Mouse (Mus musculus) brown adipose tissue, adult 24 weeks (tissue): ENCODE data around the gene Sbf2. TPM values are rescaled to one million over a fixed set of nuclear protein-coding genes. Genes with fewer than 3 reads are reported as not detected.
"Not testable (repeated sequence)": the region's sequence is repeated elsewhere in the genome, so short reads cannot be mapped to it uniquely, and the experiment has no call there.

ENCODE experiments used
- H3K27ac ChIP-seq: fragments of 200-500 bp; replicated peaks from 2 replicates; pipeline ENCODE4 v1.5.1; 2012; ENCODE audit warnings: low read depth, mild to moderate bottlenecking, low read length
- H3K4me1 ChIP-seq: fragments of 200-500 bp; 2 replicates; pipeline ENCODE4 v1.6.1; 2012; ENCODE audit warnings: low read length, mixed read lengths; ENCODE audit not compliant: control insufficient read depth, insufficient read depth, insufficient read length
- H3K4me3 ChIP-seq: fragments of 200-500 bp; 2 replicates; pipeline ENCODE4 v1.5.1; 2012; ENCODE audit warnings: low read depth, mild to moderate bottlenecking, low read length, moderate library complexity; ENCODE audit not compliant: insufficient read depth
- polyA plus RNA-seq: library from polyadenylated mRNA; stranded (reverse); fragments of >200 nt; gene quantifications from 2 replicates; pipeline ENCODE4 v1.2.4, GENCODE M21; 2012; ENCODE audit not compliant: missing spikeins, insufficient read depth, insufficient read length

The Sbf2 gene
- polyA plus RNA-seq, 1 experiment, result 16.6 TPM

DNA sequence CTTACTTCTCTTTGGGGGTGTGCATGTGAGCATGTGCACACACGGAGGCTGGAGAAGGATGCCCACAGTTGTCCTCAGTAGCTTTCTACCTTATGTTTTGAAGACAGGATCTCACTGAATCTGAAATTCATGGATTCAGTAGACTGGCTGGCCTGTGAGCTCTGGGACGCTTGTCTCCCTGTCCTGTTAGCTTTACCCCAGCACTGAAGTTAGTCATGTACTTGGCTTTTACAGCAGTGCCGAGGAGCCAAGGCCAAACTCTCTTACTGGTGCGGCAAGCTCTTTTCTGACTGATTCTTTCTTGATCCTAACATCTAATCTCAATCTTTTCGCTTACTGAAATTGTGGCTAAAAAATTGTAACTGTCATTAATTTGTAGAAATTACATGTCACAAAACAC lies 151.3 kb downstream of the Sbf2 start:
- H3K4me1 ChIP-seq, result peaks cover 5% of the 10 kb centered on the region; the same call in 1 of the 2 replicates
- H3K27ac ChIP-seq, result no peak overlapping the region
- H3K4me3 ChIP-seq, result no peak overlapping the region

DNA sequence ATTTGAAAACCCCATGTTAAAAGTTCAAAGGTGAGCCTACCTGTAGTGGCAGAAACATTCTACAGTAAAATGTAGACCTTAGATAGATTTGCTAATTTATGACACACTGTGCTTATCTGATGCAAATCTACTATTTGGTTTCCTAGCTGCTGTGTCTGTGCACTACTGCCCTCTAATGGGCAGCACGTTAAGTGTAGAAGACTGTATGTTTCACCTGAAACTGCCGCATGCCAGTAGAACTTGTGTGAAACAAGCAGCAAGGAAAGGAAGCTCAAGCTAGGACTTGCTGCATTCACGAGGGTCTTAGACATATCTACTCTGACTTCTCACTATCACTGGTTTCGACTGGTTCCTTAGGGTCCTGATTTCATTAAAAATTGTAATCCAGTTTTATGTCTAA lies 182.4 kb downstream of the Sbf2 start:
- Histone ChIP-seq H3K27ac (no peak overlapping the region), H3K4me1 (no peaks in the 10 kb centered on the region), H3K4me3 (no peak overlapping the region)

DNA sequence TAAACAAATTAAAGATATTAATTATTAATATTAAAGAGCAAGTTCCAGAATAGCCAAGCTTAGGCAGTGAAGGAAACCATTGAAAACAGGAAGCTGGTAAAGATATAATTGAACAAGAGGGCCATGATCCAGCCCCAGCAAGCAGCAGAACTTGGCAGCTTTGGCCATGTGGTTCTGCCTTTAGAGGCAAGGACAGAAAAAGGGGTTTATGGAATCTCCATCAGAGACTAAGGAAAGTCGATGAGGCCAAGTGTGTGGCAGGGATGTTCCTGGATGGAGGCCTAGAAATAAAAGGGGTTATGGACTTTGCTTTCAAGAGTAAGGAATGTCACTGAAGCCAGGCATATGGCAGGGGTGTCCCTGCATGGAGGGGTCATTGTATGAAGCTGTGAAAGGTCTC lies 198.4 kb downstream of the Sbf2 start:
- no peaks in the 10 kb centered on the region for H3K4me1 ChIP-seq
- H3K4me3 ChIP-seq, result no peak overlapping the region
- no peak overlapping the region for H3K27ac ChIP-seq

DNA sequence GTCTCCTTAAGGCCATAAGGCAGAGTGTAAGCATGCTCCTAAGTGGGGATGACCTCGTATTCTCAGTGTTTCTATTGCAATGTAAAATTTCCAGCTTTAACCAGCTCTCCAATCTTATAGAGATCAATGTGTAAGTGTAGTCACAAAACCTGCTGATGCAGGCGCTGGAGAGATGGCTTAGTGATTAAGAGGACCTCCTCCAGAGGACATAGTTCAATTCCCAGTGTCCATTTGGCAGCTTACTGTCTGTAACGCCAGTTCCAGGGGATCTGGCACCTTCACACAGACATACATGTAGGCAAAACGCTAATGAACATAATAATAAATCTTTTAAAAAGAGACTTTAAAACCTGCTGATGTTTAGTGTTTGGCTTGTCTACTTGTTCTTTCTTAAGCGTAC lies 200.4 kb downstream of the Sbf2 start:
- no peaks in the 10 kb centered on the region for H3K4me1 ChIP-seq
- no peak overlapping the region for H3K4me3 ChIP-seq
- H3K27ac ChIP-seq, result no peak overlapping the region

DNA sequence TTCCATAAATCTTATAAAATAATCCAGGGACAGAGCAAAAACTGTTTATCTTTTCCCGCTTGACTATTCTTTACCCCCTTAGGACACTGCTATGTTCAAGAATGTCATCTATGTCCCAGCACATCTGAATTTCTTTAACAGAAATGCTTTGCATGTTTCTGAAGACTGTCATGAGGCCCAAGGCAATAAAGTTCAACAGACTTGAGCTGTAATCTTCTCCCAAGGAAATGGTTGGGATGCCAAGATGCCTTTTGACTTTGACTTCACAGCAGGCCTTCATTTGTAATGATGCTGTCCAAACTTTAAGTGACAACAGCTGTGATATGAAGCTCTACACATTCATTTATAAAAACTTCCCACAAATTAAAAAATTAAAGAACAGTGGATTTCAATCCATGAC lies 212.6 kb downstream of the Sbf2 start:
- Histone ChIP-seq H3K4me3 (no peak overlapping the region), H3K4me1 (no peaks in the 10 kb centered on the region), H3K27ac (no peak overlapping the region)

DNA sequence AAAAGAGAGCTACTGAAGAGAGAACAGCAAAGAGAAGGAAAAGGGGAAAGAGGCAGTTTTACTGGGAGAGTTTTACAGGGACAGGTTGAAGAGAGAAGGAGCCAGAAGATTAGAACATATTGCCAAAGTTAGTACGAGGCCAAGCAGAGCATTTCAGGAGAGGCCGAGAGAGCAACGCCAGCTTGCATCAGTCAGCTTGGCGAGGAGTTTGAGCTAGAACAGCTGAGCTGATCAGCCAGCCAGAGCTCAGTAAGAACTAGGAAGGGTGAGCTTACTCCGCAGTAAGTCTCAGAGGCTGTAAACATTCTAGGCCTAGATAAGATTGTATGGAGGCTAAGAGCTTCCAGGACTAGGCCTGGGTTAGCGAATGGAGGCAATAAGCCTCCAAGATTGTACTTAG lies 222.1 kb downstream of the Sbf2 start:
- Histone ChIP-seq H3K27ac (no peak overlapping the region), H3K4me3 (no peak overlapping the region), H3K4me1 (peaks cover 7% of the 10 kb centered on the region)

DNA sequence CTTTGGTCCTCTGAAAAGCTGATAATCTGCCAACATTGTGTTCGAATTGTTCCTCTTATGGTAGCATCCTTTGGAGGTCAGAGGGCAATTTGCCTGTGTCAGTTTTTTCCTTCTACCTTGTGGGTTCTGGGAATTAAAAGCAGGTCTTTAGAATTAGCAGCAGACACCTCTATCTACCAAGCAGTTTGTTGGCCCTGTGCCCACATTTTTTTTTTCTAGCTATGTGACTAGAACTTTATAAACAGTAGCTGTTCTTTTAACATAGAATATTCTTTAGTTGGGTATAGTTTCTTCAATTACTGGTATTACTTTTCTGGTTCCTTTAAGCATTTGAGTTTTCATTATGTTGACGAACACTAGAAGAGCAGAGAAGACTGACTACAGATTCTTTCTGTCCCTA lies 223.1 kb downstream of the Sbf2 start:
- H3K4me3 ChIP-seq, result no peak overlapping the region
- no peak overlapping the region for H3K27ac ChIP-seq
- peaks cover 7% of the 10 kb centered on the region for H3K4me1 ChIP-seq

DNA sequence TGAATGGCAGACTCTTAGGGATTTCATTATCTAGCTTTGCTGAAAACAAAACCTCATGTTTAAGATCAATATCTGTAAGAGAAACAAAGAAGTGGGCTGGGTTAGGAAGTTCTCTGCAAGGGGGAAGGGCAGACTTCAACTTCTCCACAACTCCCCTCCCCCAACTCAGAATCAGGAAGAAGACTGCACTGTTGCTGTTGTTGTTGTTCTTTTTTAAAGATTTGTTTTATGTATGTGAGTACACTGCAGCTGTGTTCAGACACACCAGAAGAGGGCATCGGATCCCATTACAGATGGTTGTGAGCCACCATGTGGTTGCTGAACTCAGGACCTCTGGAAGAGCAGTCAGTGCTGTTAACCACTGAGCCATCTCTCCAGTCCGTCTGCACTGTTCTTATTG lies 225.8 kb downstream of the Sbf2 start:
- H3K4me3 ChIP-seq, H3K4me1 ChIP-seq, H3K27ac ChIP-seq: not testable (repeated sequence)

DNA sequence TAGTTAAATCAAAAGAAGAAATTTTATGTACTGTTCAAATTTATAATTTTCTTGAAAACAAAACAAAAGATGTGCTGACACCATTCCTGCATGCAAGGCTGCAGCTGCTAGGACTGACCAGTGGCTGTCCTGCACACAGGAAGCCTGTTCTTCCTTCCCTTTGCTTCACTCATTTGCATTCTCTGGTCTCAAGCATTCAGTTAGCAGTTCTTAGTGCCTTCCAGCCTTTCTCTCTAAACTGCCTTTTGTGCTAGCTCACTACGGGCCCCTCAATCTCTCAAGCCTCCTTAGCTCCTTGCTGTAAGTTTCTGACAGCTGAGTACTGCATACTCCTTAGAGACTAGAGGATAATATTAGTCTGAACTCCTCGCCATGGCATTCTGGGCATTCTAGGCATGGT lies 227.2 kb downstream of the Sbf2 start:
- Histone ChIP-seq H3K27ac (no peak overlapping the region; the same call in 1 of the 2 replicates), H3K4me1 (peaks cover 7% of the 10 kb centered on the region), H3K4me3 (no peak overlapping the region)

DNA sequence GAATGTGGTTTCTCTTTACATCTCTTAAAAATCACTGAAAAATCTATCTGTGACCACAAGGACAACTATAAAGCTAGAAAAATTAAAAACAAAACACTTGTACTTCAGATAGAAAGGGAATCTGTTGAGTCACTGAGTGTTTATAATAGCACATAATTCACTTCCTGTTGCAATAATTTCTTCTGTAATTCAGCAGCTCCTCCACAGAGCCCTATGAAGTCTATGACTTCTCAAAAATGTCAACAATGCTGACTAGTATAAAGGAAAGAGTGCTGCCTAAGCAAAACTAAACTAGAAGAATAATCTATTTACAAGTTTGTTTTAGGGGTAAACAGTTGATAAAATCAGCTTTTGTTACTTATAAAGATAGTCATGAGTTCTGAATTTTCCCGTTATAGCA lies 229.2 kb downstream of the Sbf2 start:
- Histone ChIP-seq H3K27ac (no peak overlapping the region), H3K4me3 (no peak overlapping the region), H3K4me1 (peaks cover 7% of the 10 kb centered on the region)

DNA sequence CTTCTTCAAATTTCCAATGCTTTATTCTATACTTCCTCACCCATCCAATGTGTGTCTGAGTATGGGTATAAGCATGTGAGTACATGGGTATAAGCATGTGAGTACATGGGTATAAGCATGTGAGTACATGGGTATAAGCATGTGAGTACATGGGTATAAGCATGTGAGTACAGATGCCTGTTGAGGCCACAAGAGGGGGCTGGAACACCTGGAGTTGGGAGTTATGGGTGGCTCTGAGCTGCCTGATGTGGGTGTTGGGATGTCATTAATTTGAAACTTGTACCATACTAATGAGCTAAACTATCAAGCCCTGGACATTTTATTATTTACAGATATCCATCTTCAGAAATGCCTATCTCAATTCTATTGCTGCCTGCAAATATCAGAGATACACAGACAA lies 230.4 kb downstream of the Sbf2 start:
- peaks cover 7% of the 10 kb centered on the region for H3K4me1 ChIP-seq

DNA sequence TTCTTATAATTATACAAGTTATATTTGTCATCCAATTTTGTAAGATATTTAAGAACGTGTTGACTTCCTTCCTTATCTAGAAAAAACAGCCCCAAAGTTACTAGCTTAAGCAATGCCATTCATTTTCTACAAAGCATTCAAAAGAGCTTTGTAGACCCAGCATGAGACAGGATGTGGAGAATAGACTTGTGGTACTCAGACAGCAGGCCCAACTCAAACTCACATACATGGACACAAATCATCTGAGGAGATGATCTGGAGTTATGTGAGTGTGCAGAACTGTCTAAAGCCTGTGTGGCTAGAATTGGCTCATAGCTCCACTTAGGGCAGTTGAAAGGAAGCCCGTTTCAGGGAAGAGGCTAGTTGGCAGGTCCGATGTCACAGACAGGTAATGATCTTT lies 233.1 kb downstream of the Sbf2 start:
- H3K4me1 ChIP-seq, result no peaks in the 10 kb centered on the region
- H3K27ac ChIP-seq, result no peak overlapping the region
- no peak overlapping the region for H3K4me3 ChIP-seq

More for the DNA sequence above, 230.4 kb downstream of the Sbf2 start:
- Histone ChIP-seq H3K27ac (no peak overlapping the region), H3K4me3 (no peak overlapping the region)

DNA sequence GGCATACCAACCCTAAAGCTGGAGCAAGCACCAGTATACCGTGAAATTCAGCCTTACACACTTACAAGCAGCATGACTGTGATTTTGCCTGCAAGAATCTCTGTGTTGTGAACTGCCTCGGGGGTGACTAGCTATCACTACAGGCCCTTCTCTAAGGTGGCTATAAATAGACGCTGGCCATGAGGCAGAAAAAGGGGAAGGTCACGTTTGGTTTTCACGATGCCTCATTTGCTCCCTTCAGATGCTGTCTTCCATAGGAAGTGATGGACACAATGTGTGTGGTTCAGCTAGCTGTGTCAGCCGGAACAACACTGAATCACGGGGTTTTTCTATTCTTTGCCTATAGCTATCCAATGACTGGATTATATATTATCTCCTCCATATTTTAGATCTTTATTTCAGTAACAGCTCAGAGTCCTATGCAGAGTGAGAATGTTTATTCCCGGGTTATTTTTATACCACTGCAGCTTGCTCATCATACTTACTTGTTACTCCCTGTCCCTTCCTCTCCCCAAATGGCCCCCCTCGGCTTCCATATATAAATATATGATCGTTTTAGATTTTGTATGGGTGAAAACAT lies 235.3 kb downstream of the Sbf2 start:
- Histone ChIP-seq H3K27ac (no peak overlapping the region), H3K4me1 (no peaks in the 10 kb centered on the region), H3K4me3 (no peak overlapping the region)

DNA sequence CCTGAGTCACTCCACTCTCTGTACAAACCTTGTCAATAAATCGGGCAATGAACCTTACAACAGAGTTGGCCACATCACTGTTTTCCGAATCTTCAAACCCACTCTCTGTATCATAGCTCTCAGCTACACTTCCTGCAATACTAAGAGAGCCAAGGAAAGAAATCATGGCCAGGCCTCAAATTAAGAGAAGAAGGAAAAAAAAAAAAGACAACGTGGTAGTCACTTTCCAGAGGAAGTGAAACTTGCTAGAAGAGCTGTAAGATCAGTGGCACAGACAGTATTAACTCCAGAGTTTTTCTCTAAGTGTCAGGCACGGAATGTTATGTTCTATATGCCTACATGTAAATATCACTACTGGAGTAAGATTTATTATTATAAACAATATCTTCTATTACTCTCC lies 242.2 kb downstream of the Sbf2 start:
- Histone ChIP-seq H3K27ac (no peak overlapping the region), H3K4me3 (no peak overlapping the region), H3K4me1 (no peaks in the 10 kb centered on the region)

DNA sequence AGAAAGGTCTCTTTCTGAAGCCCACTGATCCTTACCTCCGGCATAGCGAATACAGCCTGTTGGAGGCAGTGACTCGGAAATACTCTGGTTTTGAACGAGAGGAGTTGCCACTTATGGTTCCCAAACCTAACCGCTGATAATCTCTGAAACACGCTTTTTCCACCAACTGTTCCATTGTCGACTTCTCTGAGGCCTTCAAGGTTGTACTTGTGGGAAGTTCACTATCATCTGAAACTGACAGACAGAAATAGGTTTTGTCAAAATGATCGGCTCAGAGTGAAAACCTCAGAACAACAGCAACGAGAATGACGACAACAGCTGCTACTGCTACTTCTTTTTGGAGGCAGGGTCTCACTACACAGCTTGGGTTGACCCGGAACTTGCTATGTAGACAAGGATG lies 252.7 kb downstream of the Sbf2 start:
- Histone ChIP-seq H3K27ac (no peak overlapping the region), H3K4me1 (no peaks in the 10 kb centered on the region), H3K4me3 (no peak overlapping the region)

DNA sequence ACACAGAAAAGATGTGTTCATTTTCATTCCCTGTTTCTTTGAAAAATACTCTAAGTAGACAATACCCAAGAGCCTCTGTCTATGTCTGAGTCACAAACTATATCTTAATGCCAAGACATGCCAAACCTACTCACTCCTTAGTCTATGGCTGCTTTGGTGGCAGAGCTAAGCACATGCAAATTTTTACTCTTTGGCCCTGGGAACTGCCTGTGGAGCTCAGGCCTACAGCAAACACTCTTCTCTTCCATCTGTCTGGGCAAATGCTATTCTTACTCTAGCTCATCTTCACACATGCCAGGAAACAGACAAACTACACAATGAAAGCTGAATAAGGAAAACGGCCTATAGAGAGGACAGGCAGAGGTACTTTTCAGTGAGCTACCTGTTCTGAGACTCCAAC lies 253.2 kb downstream of the Sbf2 start:
- no peak overlapping the region for H3K4me3 ChIP-seq
- no peaks in the 10 kb centered on the region for H3K4me1 ChIP-seq
- no peak overlapping the region for H3K27ac ChIP-seq

DNA sequence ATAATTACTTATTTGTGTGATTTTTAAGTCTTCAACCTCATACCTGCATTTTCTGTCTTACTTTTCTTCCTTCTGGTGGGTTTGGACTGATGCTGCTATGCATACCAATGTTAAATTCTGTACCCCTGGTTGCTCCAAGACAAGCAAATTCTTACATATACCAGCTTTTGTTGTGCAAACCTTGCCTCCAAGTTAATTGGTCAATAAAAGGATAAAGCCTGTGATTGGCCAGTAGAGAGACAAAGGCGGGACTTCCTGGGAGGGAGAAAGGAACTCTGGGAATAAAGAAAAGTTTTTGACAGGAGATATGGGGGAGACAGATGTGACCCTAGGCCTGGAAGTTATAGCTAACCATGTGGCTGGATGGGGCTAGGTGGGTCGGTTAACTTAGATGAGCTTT lies 255.3 kb downstream of the Sbf2 start:
- Histone ChIP-seq H3K4me3 (no peak overlapping the region), H3K4me1 (no peaks in the 10 kb centered on the region), H3K27ac (no peak overlapping the region)
